In the genomic region with DNA sequence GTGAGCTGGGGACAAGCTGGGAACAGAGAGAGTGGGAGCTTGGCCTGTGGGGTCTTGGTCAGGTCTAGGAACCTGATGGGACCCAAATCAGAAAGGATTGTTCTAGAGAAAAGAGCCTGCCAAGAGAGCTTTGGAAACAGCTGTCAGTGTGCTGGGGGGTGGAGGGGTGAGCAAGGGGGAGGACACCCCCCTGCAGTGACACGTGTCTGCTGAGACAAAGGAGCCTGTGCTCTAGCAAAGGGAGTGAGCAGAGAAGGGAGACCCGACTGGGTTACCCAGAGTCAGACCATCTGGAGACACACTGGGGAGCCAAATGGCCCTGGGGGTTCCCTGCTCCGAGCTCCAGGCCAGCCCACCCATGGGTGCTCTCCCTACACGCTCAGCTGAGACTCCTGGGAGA, we compare ENCODE assay signal across 15 mouse cellular contexts. TPM values are rescaled to one million over a fixed set of nuclear protein-coding genes. Genes with fewer than 3 reads are reported as not detected.
DNase-seq lines count a peak whose midpoint lies in the region; ATAC-seq and TF ChIP-seq lines count a peak whose summit lies in the region.
"Had no signal": no experiment of that assay in that cellular context is flagged by ENCODE, and none has a peak within 500 bp of the region (broad histone marks: within the 10 kb centered on the region; RNA-seq: fewer than 3 reads in every experiment).

No protein-coding gene starts in this region.

- H3K9me3 ChIP-seq in stomach, embryonic 14.5 days (ENCODE audit: control insufficient read depth, low read depth, low read length), result no peaks in the 10 kb centered on the region
- no peaks in the 10 kb centered on the region for H3K9me3 ChIP-seq in stomach, postnatal 0 days (ENCODE audit: control insufficient read depth, low read length)
- H3K9me3 ChIP-seq in forebrain, embryonic 16.5 days (ENCODE audit: control insufficient read depth, low read length), result no peaks in the 10 kb centered on the region
- no peaks in the 10 kb centered on the region for H3K9me3 ChIP-seq in stomach, embryonic 16.5 days (replicated peaks; ENCODE audit: control insufficient read depth, low read length)
- H3K9me3 ChIP-seq: heart, embryonic 12.5 days; kidney, embryonic 15.5 days; liver, embryonic 12.5 days had no signal

- no peak for TF ChIP-seq EP300 in stomach, postnatal 0 days (optimal IDR thresholded peaks at IDR 0.05)

- no peak overlapping the region for H3K4me2 ChIP-seq in stomach, embryonic 14.5 days (replicated peaks; ENCODE audit: low read depth, low read length)
- H3K4me2 ChIP-seq in stomach, postnatal 0 days (replicated peaks; ENCODE audit: low read depth), result no peak overlapping the region
- no peak overlapping the region for H3K4me2 ChIP-seq in forebrain, embryonic 16.5 days (ENCODE audit: low read length)
- no peak overlapping the region for H3K4me2 ChIP-seq in stomach, embryonic 16.5 days (ENCODE audit: low read depth, low read length)
- H3K4me2 ChIP-seq: heart, embryonic 12.5 days; kidney, embryonic 15.5 days; liver, embryonic 12.5 days had no signal

- H3K27me3 ChIP-seq in stomach, embryonic 14.5 days (ENCODE audit: control insufficient read depth, insufficient read depth, low read length), result no peaks in the 10 kb centered on the region
- H3K27me3 ChIP-seq in stomach, postnatal 0 days (ENCODE audit: control insufficient read depth, insufficient read depth, low read length), result no peaks in the 10 kb centered on the region
- no peaks in the 10 kb centered on the region for H3K27me3 ChIP-seq in forebrain, embryonic 16.5 days (replicated peaks; ENCODE audit: control insufficient read depth, insufficient read depth, low read length)
- H3K27me3 ChIP-seq in stomach, embryonic 16.5 days (ENCODE audit: control insufficient read depth, insufficient read depth, low read length), result no peaks in the 10 kb centered on the region
- H3K27me3 ChIP-seq: kidney, embryonic 15.5 days had no signal

- no peak overlapping the region for H3K27ac ChIP-seq in stomach, embryonic 14.5 days (ENCODE audit: low read length)
- H3K27ac ChIP-seq in stomach, postnatal 0 days (replicated peaks), result no peak overlapping the region
- H3K27ac ChIP-seq in forebrain, embryonic 16.5 days (ENCODE audit: low read length), result peak overlapping the region; percentile 74
- H3K27ac ChIP-seq in stomach, embryonic 16.5 days (ENCODE audit: low read length), result no peak overlapping the region
- H3K27ac ChIP-seq: kidney, embryonic 15.5 days; liver, embryonic 12.5 days had no signal

- no peak for TF ChIP-seq CTCF in stomach, postnatal 0 days (IDR thresholded peaks at IDR 0.05; ENCODE audit: low read depth)

- H3K4me3 ChIP-seq in stomach, embryonic 14.5 days (ENCODE audit: low read depth, low read length), result no peak overlapping the region
- no peak overlapping the region for H3K4me3 ChIP-seq in stomach, postnatal 0 days (ENCODE audit: low read depth, low read length)
- no peak overlapping the region for H3K4me3 ChIP-seq in forebrain, embryonic 16.5 days (replicated peaks; ENCODE audit: low read length)
- H3K4me3 ChIP-seq in stomach, embryonic 16.5 days (replicated peaks; ENCODE audit: low read length), result no peak overlapping the region
- H3K4me3 ChIP-seq: heart, embryonic 12.5 days; kidney, embryonic 15.5 days; liver, embryonic 12.5 days had no signal

- peak; percentile 57 for DNase-seq in left cerebral cortex, postnatal 4 days
- no peak for DNase-seq in left cerebral cortex, postnatal 25 days (ENCODE audit: low spot score in 2 of 2)
- DNase-seq in stomach, postnatal 0 days (ENCODE audit: low spot score), result no peak
- DNase-seq in adrenal gland, postnatal 25 days, result no peak
- DNase-seq: cerebellum, adult 8-10 months; thymus, postnatal 14 days had no signal

- intact Hi-C loops in left cerebral cortex, postnatal 4 days (cut with DNase I), result no loop called here
- intact Hi-C loops in left cerebral cortex, postnatal 25 days (cut with DNase I), result no loop called here

- H3K36me3 ChIP-seq in stomach, embryonic 14.5 days (ENCODE audit: control insufficient read depth, insufficient read depth, low read length), result no peaks in the 10 kb centered on the region
- H3K36me3 ChIP-seq in stomach, postnatal 0 days (ENCODE audit: control insufficient read depth, insufficient read depth, low read length), result no peaks in the 10 kb centered on the region
- peaks cover 15% of the 10 kb centered on the region for H3K36me3 ChIP-seq in forebrain, embryonic 16.5 days (ENCODE audit: control insufficient read depth, insufficient read depth)
- H3K36me3 ChIP-seq in stomach, embryonic 16.5 days (ENCODE audit: control insufficient read depth, insufficient read depth, low read length), result no peaks in the 10 kb centered on the region
- H3K36me3 ChIP-seq: heart, embryonic 12.5 days; kidney, embryonic 15.5 days; liver, embryonic 12.5 days had no signal

- WGBS in stomach, embryonic 14.5 days, result 51% methylated on average over 4 of the region's 4 CpGs
- WGBS in stomach, postnatal 0 days, result 43% methylated on average over 4 of the region's 4 CpGs
- WGBS in forebrain, embryonic 16.5 days, result 16% methylated on average over 4 of the region's 4 CpGs
- 39% methylated on average over 4 of the region's 4 CpGs for WGBS in stomach, embryonic 16.5 days

- H3K9ac ChIP-seq in stomach, embryonic 14.5 days (replicated peaks; ENCODE audit: low read depth, low read length), result no peak overlapping the region
- H3K9ac ChIP-seq in stomach, postnatal 0 days (ENCODE audit: low read length), result no peak overlapping the region
- H3K9ac ChIP-seq in forebrain, embryonic 16.5 days (replicated peaks; ENCODE audit: low read depth, low read length), result no peak overlapping the region
- H3K9ac ChIP-seq in stomach, embryonic 16.5 days (ENCODE audit: low read length), result no peak overlapping the region
- H3K9ac ChIP-seq: heart, embryonic 12.5 days; kidney, embryonic 15.5 days; liver, embryonic 12.5 days had no signal

- H3K4me1 ChIP-seq in stomach, embryonic 14.5 days (ENCODE audit: control insufficient read depth, insufficient read depth, low read length), result 0 out of 2 replicates have a peak, but pooled peaks cover 5% of the 10 kb centered on the region
- H3K4me1 ChIP-seq in stomach, postnatal 0 days (replicated peaks; ENCODE audit: control insufficient read depth, insufficient read depth), result no peaks in the 10 kb centered on the region
- peaks cover 8% of the 10 kb centered on the region for H3K4me1 ChIP-seq in forebrain, embryonic 16.5 days (replicated peaks; ENCODE audit: control insufficient read depth, insufficient read depth, low read length)
- peaks cover 6% of the 10 kb centered on the region; the same call in 1 of the 2 replicates for H3K4me1 ChIP-seq in stomach, embryonic 16.5 days (ENCODE audit: control insufficient read depth, insufficient read depth, low read length)
- H3K4me1 ChIP-seq: heart, embryonic 12.5 days; liver, embryonic 12.5 days had no signal

- ATAC-seq in stomach, embryonic 14.5 days (ENCODE audit: insufficient number of reproducible peaks, insufficient read depth, low FRiP score, low read depth), result 0 out of 2 replicates have a peak, but pooled peaks have one; percentile 31
- ATAC-seq in stomach, postnatal 0 days (ENCODE audit: low FRiP score, low TSS enrichment), result no peak
- peak; percentile 86 for ATAC-seq in forebrain, embryonic 16.5 days
- 0 out of 2 replicates have a peak, but pooled peaks have one; percentile 3 for ATAC-seq in stomach, embryonic 16.5 days (ENCODE audit: insufficient read depth, low FRiP score)
- ATAC-seq in megakaryocyte progenitor cell, adult 5-6 weeks (replicated peaks; ENCODE audit: poor library complexity), result no peak
- ATAC-seq: liver, embryonic 12.5 days had no signal

RNA-seq across cellular contexts. Expression of gene Mgat5b, which starts 54.2 kb away (rescaled TPM):
- 100 to 1,000 TPM; 111 to 114 TPM for total RNA-seq in left cerebral cortex, postnatal 4 days (2021)
- 10 to 100 TPM; 77.5 to 79.8 TPM for total RNA-seq in left cerebral cortex, postnatal 25 days (2021)
- polyA plus RNA-seq in stomach, embryonic 14.5 days (2014; fragmentation: Nextera tagmentation; extraction: Ambion mirVana), result 1.2 and 1.3 TPM in 2 replicates
- polyA plus RNA-seq in stomach, postnatal 0 days (2015; fragmentation: Nextera tagmentation; extraction: Ambion mirVana), result 0.30 and 0.57 TPM in 2 replicates
- polyA plus RNA-seq in forebrain, embryonic 16.5 days (2015; fragmentation: Nextera tagmentation; extraction: Ambion mirVana), result 30.0 and 33.0 TPM in 2 replicates
- polyA plus RNA-seq in stomach, embryonic 16.5 days (2015; fragmentation: Nextera tagmentation; extraction: Ambion mirVana), result 0.50 and 0.67 TPM in 2 replicates
- total RNA-seq in adrenal gland, postnatal 25 days (2021), result 0.57 and 0.94 TPM in 2 replicates
- not detected in 2 replicates for total RNA-seq in megakaryocyte progenitor cell, adult 5-6 weeks (2015)
- total RNA-seq in megakaryocyte progenitor cell, adult 5-6 weeks (2017), result not detected in 2 replicates
- total RNA-seq: hematopoietic stem cell, adult 5-6 weeks; monocyte, adult 5-6 weeks had no signal
- polyA plus RNA-seq: liver, embryonic 12.5 days had no signal

Comparison
In these comparisons a context has a peak if more than half of its experiments do, and no peak if none do; other contexts are left out.
1. ATAC-seq: peak in stomach, embryonic 14.5 days (single experiment), forebrain, embryonic 16.5 days (single experiment) and stomach, embryonic 16.5 days (single experiment); none in stomach, postnatal 0 days (single experiment) and megakaryocyte progenitor cell, adult 5-6 weeks (single experiment).
2. RNA of gene Mgat5b, which starts 54.2 kb away (total RNA-seq): 111 to 114 TPM in left cerebral cortex, postnatal 4 days and 77.5 to 79.8 TPM in left cerebral cortex, postnatal 25 days; 0.57 to 0.94 TPM in adrenal gland, postnatal 25 days and not detected in megakaryocyte progenitor cell, adult 5-6 weeks; every median in the first group is over 10 times any median in the second.